Mouse (Mus musculus) midbrain, embryonic 13.5 days (tissue): Measurements from ENCODE around the gene Gm47985. TPM values are rescaled to one million over a fixed set of nuclear protein-coding genes. Genes with fewer than 3 reads are reported as not detected.
"Not testable (repeated sequence)": the region's sequence is repeated elsewhere in the genome, so short reads cannot be mapped to it uniquely, and the experiment has no call there.

Experiments
- ATAC-seq: fragments of 200-750 bp; cut with Nextera tagmentation; 2 replicates; pipeline ENCODE4 v1.8.0; 2017; ENCODE audit warnings: mild to moderate bottlenecking, moderate TSS enrichment, moderate library complexity
- H3K27ac ChIP-seq: fragments of 300-500 bp; sonication (generic); 2 replicates; pipeline ENCODE4 v1.5.1; 2015; ENCODE audit warnings: inconsistent platforms, mild to moderate bottlenecking, moderate library complexity
- H3K27me3 ChIP-seq: fragments of 300-500 bp; sonication (generic); 2 replicates; pipeline ENCODE4 v1.6.1; 2015; ENCODE audit warnings: mild to moderate bottlenecking, inconsistent platforms
- H3K36me3 ChIP-seq: fragments of 300-500 bp; sonication (generic); 2 replicates; pipeline ENCODE4 v1.6.1; 2015; ENCODE audit warnings: mild to moderate bottlenecking, inconsistent platforms
- H3K4me1 ChIP-seq: fragments of 300-500 bp; sonication (generic); replicated peaks from 2 replicates; pipeline ENCODE4 v1.6.1; 2015; ENCODE audit warnings: inconsistent platforms
- H3K4me2 ChIP-seq: fragments of 300-500 bp; sonication (generic); replicated peaks from 2 replicates; pipeline ENCODE4 v1.6.1; 2015; ENCODE audit warnings: moderate library complexity, mild to moderate bottlenecking, inconsistent platforms
- H3K4me3 ChIP-seq: fragments of 300-500 bp; sonication (generic); replicated peaks from 2 replicates; pipeline ENCODE4 v1.5.1; 2015; ENCODE audit warnings: mild to moderate bottlenecking, inconsistent platforms
- H3K9ac ChIP-seq: fragments of 300-500 bp; sonication (generic); replicated peaks from 2 replicates; pipeline ENCODE4 v1.6.1; 2015; ENCODE audit warnings: mild to moderate bottlenecking, inconsistent platforms
- H3K9me3 ChIP-seq: fragments of 300-500 bp; sonication (generic); 2 replicates; pipeline ENCODE4 v1.6.1; 2016; ENCODE audit warnings: mild to moderate bottlenecking, inconsistent platforms
- WGBS: fragments of 180-500 bp; shearing (Covaris S2); methylation state at CpG from one replicate; pipeline ENCODE4 v1.1.7; 2015; 5-methylcytosine and 5-hydroxymethylcytosine counted together
- polyA plus RNA-seq: library from polyadenylated mRNA; unstranded; fragments of >200 nt; fragmentation: Nextera tagmentation; extraction: Ambion mirVana; gene quantifications from 2 replicates; pipeline ENCODE4 v1.2.1, GENCODE M21; 2015

Gm47985 gene
- polyA plus RNA-seq, 1 experiment from 2014 or later = 0.11 TPM

DNA sequence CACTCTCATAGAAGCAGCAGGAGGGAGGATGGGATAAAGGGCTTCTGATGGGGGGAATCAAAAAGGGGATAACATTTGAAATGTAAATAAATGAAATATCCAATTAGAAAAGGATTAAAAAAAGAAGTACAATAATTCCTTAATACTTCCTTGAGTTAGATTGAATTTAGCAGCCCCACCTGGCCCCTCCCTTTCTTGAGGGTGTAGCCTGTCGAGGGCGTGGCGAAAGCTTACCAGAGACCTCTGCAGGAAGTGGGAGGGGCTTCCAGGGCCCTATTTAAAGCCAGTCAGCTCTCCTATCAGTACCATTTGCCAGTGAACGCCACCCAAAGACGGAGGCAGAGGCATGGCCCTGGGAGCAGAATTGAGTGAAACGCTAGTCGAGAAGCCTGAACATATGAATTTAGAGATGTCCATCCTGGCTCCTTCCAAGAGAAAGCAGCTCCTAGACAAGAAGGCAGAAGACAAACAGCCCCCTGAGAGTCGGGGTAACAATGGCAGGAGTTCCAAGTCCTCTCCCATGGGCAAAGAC lies 27.6 kb downstream of the Gm47985 start, which contains the start of gene Gm47996:
Gene Gm47996, plus strand, starts transcription at position 308 of the 532 bp plus-strand sequence.
- not testable (repeated sequence) for ATAC-seq, H3K36me3 ChIP-seq, H3K4me3 ChIP-seq, H3K9me3 ChIP-seq, H3K4me1 ChIP-seq, H3K4me2 ChIP-seq, H3K9ac ChIP-seq, H3K27ac ChIP-seq, H3K27me3 ChIP-seq
- 91% methylated on average over 5 of the region's 8 CpGs for WGBS

- not testable (repeated sequence) for H3K27ac ChIP-seq, H3K4me1 ChIP-seq, H3K27me3 ChIP-seq, H3K36me3 ChIP-seq, H3K4me2 ChIP-seq, ATAC-seq, H3K4me3 ChIP-seq, H3K9ac ChIP-seq, H3K9me3 ChIP-seq
- WGBS = 92% methylated on average over 5 of the region's 5 CpGs
These were observed 29.3 kb downstream of the Gm47985 start for GRCm38 (mm10) chr1:151211666-151212065.

- H3K9ac ChIP-seq = no peak overlapping the region
- no peaks in the 10 kb centered on the region for H3K9me3 ChIP-seq
- no peak overlapping the region for H3K4me3 ChIP-seq
- WGBS = 83% methylated on average over 2 of the region's 2 CpGs
- no peaks in the 10 kb centered on the region for H3K27me3 ChIP-seq
- no peak overlapping the region for H3K27ac ChIP-seq
- no peak for ATAC-seq
- H3K4me1 ChIP-seq = no peaks in the 10 kb centered on the region
- no peaks in the 10 kb centered on the region for H3K36me3 ChIP-seq
- H3K4me2 ChIP-seq = no peak overlapping the region
These were observed 32.5 kb downstream of the Gm47985 start for GRCm38 (mm10) chr1:151214862-151215261.

GRCm38 (mm10) chr1:151215985-151216384 lies 33.6 kb downstream of the Gm47985 start:
- no peaks in the 10 kb centered on the region for H3K9me3 ChIP-seq
- WGBS = 69% methylated on average over 1 of the region's 1 CpGs
- H3K27me3 ChIP-seq = no peaks in the 10 kb centered on the region
- no peak overlapping the region for H3K4me3 ChIP-seq
- no peaks in the 10 kb centered on the region for H3K36me3 ChIP-seq
- H3K9ac ChIP-seq = no peak overlapping the region
- ATAC-seq = no peak
- H3K27ac ChIP-seq = no peak overlapping the region
- H3K4me1 ChIP-seq = no peaks in the 10 kb centered on the region
- H3K4me2 ChIP-seq = no peak overlapping the region

- H3K4me2 ChIP-seq = no peak overlapping the region
- no peaks in the 10 kb centered on the region for H3K36me3 ChIP-seq
- no peak overlapping the region for H3K4me3 ChIP-seq
- WGBS = 57% methylated on average over 3 of the region's 3 CpGs
- no peaks in the 10 kb centered on the region for H3K9me3 ChIP-seq
- no peaks in the 10 kb centered on the region for H3K4me1 ChIP-seq
- H3K9ac ChIP-seq = no peak overlapping the region
- H3K27ac ChIP-seq = no peak overlapping the region
- ATAC-seq = no peak
- H3K27me3 ChIP-seq = no peaks in the 10 kb centered on the region
These were observed 34.1 kb downstream of the Gm47985 start for GRCm38 (mm10) chr1:151216417-151216816.

GRCm38 (mm10) chr1:151219045-151219444 lies 36.7 kb downstream of the Gm47985 start:
- Histone ChIP-seq H3K27me3 (no peaks in the 10 kb centered on the region), H3K9ac (no peak overlapping the region), H3K9me3 (no peaks in the 10 kb centered on the region), H3K36me3 (no peaks in the 10 kb centered on the region), H3K4me1 (no peaks in the 10 kb centered on the region), H3K4me2 (no peak overlapping the region), H3K4me3 (no peak overlapping the region), H3K27ac (no peak overlapping the region)
- ATAC-seq = no peak
- 89% methylated on average over 5 of the region's 5 CpGs for WGBS

DNA sequence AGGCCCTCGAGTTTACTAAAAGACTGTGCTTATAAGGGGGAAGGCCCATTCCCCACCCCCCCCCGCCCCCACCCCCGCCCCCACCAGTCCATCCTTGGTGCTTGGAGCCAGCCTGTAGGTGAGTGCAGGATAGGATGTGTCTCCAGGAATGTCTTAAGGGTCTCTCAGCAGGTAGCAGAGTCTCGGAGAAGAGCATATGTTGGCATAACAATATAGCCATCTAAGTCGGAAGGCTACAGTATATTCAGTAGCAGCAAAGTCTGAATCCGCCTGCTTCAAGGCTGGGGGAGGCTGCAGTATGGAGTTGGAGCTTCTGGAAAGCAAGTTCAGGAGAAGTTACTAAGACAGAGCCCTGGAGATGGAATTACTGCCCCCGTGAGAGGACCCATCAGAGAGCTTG lies 37.8 kb downstream of the Gm47985 start:
- 74% methylated on average over 7 of the region's 7 CpGs for WGBS
- no peaks in the 10 kb centered on the region for H3K27me3 ChIP-seq
- H3K4me2 ChIP-seq = no peak overlapping the region
- H3K4me3 ChIP-seq = no peak overlapping the region
- no peaks in the 10 kb centered on the region for H3K9me3 ChIP-seq
- H3K4me1 ChIP-seq = no peaks in the 10 kb centered on the region
- no peak for ATAC-seq
- H3K9ac ChIP-seq = no peak overlapping the region
- H3K36me3 ChIP-seq = no peaks in the 10 kb centered on the region
- no peak overlapping the region for H3K27ac ChIP-seq

- no peaks in the 10 kb centered on the region for H3K9me3 ChIP-seq
- ATAC-seq = no peak
- no peaks in the 10 kb centered on the region for H3K36me3 ChIP-seq
- no peaks in the 10 kb centered on the region for H3K27me3 ChIP-seq
- no peak overlapping the region for H3K27ac ChIP-seq
- H3K4me1 ChIP-seq = no peaks in the 10 kb centered on the region
- no peak overlapping the region for H3K4me3 ChIP-seq
- H3K4me2 ChIP-seq = no peak overlapping the region
- no peak overlapping the region for H3K9ac ChIP-seq
- WGBS = 90% methylated on average over 10 of the region's 10 CpGs
These were observed 40.4 kb downstream of the Gm47985 start for GRCm38 (mm10) chr1:151222561-151223267.

GRCm38 (mm10) chr1:151223377-151223776 lies 41.0 kb downstream of the Gm47985 start:
- Histone ChIP-seq H3K27ac (no peak overlapping the region), H3K9ac (no peak overlapping the region), H3K27me3 (no peaks in the 10 kb centered on the region), H3K4me1 (no peaks in the 10 kb centered on the region), H3K9me3 (no peaks in the 10 kb centered on the region), H3K4me3 (no peak overlapping the region), H3K4me2 (no peak overlapping the region), H3K36me3 (no peaks in the 10 kb centered on the region)
- 79% methylated on average over 1 of the region's 1 CpGs for WGBS
- no peak for ATAC-seq

DNA sequence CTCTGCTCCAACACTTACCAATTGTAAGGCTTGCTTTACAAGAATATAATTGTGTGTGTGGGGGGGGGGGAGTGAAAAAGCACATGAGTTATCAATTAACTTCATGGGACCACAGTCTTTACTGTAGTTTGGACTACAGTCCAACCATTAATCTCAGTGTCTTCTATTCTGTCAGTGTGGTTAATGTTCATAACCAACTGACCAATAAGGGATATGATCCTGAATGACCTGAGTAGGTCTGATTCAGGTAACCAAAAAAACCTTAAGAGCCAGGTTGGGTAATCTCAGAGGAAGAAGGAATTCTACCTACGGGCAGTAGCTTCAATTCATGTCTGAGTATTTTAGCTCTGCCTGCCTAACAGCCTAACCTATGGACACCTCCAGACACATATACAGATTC lies 42.2 kb downstream of the Gm47985 start:
- Histone ChIP-seq H3K4me1 (no peaks in the 10 kb centered on the region), H3K27me3 (no peaks in the 10 kb centered on the region), H3K27ac (no peak overlapping the region), H3K9me3 (no peaks in the 10 kb centered on the region), H3K4me2 (no peak overlapping the region), H3K9ac (no peak overlapping the region), H3K36me3 (no peaks in the 10 kb centered on the region), H3K4me3 (no peak overlapping the region)
- ATAC-seq = no peak
- 93% methylated on average over 1 of the region's 1 CpGs for WGBS

DNA sequence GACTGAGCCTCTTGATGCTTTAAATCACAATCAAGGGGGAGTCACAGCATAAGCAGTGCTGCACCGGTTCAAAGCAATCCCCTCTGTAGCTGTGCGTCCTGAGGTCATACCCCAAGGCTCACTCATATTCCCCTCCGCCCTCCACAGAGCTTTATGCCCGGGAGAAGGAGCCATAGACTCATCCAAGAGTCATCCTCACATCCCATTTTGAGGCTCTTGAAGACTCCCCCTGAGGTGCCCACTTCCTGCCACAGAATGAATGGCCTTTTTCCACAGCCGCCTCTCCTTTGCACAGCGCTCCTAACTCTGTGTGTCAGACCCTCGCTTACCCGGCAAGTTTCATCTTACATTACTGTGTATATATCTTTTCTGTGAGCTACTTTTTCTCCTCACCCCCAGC lies 45.2 kb downstream of the Gm47985 start:
- no peak overlapping the region for H3K4me3 ChIP-seq
- H3K9ac ChIP-seq = no peak overlapping the region
- no peaks in the 10 kb centered on the region for H3K36me3 ChIP-seq
- no peaks in the 10 kb centered on the region for H3K4me1 ChIP-seq
- no peak overlapping the region for H3K27ac ChIP-seq
- H3K9me3 ChIP-seq = no peaks in the 10 kb centered on the region; the same call in 1 of the 2 replicates
- no peak overlapping the region for H3K4me2 ChIP-seq
- 89% methylated on average over 8 of the region's 8 CpGs for WGBS
- no peak for ATAC-seq
- no peaks in the 10 kb centered on the region for H3K27me3 ChIP-seq

DNA sequence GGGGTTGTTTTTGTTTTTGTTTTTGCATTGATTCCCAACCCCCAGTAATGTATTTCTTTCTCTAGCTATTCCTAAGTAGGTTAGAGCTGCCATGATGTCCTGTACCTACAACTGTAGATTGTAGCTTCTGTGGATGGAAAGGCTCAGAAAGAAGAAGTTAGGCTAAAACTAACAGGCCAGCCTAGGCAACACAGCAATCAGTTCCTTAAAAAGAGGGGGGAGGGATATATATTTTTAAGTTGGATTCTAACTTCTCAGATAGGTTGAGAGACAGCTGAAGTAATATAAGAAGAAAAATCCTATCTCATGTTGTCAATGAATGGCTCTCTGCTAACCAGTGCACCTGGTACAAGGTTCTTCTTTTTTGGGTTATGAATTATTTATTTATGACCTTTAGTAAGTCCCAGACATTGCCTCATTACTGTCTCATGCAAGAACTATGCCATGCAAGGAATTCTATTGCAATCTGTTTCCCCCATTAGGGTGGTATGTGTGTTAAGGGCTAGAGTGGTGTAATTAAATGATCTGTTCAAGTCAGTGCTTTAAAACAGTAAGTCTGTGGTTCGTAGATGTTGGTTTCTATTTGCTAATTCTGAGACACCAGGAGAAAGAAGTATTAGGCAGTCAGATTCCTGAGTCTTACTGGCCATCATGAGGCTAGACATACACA lies 46.1 kb downstream of the Gm47985 start:
- Histone ChIP-seq H3K27me3 (no peaks in the 10 kb centered on the region), H3K27ac (no peak overlapping the region), H3K4me2 (no peak overlapping the region), H3K9me3 (no peaks in the 10 kb centered on the region; the same call in 1 of the 2 replicates), H3K36me3 (no peaks in the 10 kb centered on the region), H3K4me1 (no peaks in the 10 kb centered on the region), H3K9ac (no peak overlapping the region), H3K4me3 (no peak overlapping the region)
- 63% methylated on average over 1 of the region's 1 CpGs for WGBS
- ATAC-seq = no peak
